Mouse (Mus musculus) thymus, postnatal 10 days (tissue): ENCODE measurements around the gene Itsn2.
"Not testable (repeated sequence)": the region's sequence is repeated elsewhere in the genome, so short reads cannot be mapped to it uniquely, and the experiment has no call there.

Experiments used
- DNase-seq, 2 experiments: peaks; one replicate each; pipeline ENCODE4 v3.0.0; 2021; ENCODE audit warnings: low spot score in 2 of 2

Gene Itsn2

GRCm38 (mm10) chr12:4592541-4593165, at the start of gene Itsn2, which contains the start of gene Gm3625:
Gene Itsn2 (plus strand): TSS chr12:4592638.
Gene Gm3625 (minus strand): TSS chr12:4592927.
- peak; percentile 51 to 76 for DNase-seq

GRCm38 (mm10) chr12:4544400-4544919, 48.0 kb upstream of the Itsn2 start:
- no peak for DNase-seq

- no peak for DNase-seq
Observed at GRCm38 (mm10) chr12:4545425-4545824, 47.0 kb upstream of the Itsn2 start.

- no peak for DNase-seq
Observed at GRCm38 (mm10) chr12:4546491-4546890, 45.9 kb upstream of the Itsn2 start.

GRCm38 (mm10) chr12:4547557-4547956, 44.9 kb upstream of the Itsn2 start:
- no peak for DNase-seq

GRCm38 (mm10) chr12:4548053-4549013, 44.1 kb upstream of the Itsn2 start:
- peak; percentile 59 to 78 for DNase-seq

- DNase-seq: not testable (repeated sequence)
Observed at GRCm38 (mm10) chr12:4553704-4554103, 38.7 kb upstream of the Itsn2 start.

- DNase-seq: no peak
Observed at GRCm38 (mm10) chr12:4555451-4555850, 37.0 kb upstream of the Itsn2 start.

- DNase-seq: no peak
Observed at GRCm38 (mm10) chr12:4556891-4557290, 35.5 kb upstream of the Itsn2 start.

- no peak for DNase-seq
Observed at GRCm38 (mm10) chr12:4557436-4557835, 35.0 kb upstream of the Itsn2 start.

GRCm38 (mm10) chr12:4558013-4558412, 34.4 kb upstream of the Itsn2 start:
- DNase-seq: no peak

GRCm38 (mm10) chr12:4558475-4559279, 33.8 kb upstream of the Itsn2 start:
- DNase-seq: peak; percentile 12 to 39

GRCm38 (mm10) chr12:4571864-4572263, 20.6 kb upstream of the Itsn2 start:
- peak; percentile 33 to 58 for DNase-seq

GRCm38 (mm10) chr12:4574065-4574464, 18.4 kb upstream of the Itsn2 start:
- DNase-seq: no peak

GRCm38 (mm10) chr12:4582326-4582725, 10.1 kb upstream of the Itsn2 start:
- DNase-seq: no peak

- DNase-seq: no peak
Observed at GRCm38 (mm10) chr12:4587846-4588245, 4.6 kb upstream of the Itsn2 start.

- DNase-seq: no peak
Observed at GRCm38 (mm10) chr12:4588603-4589002, 3.8 kb upstream of the Itsn2 start.

GRCm38 (mm10) chr12:4592025-4592424, 413 bp upstream of the Itsn2 start:
- no peak for DNase-seq

GRCm38 (mm10) chr12:4593166-4593929, 910 bp downstream of the Itsn2 start:
- peak; percentile 38 to 53 for DNase-seq

- DNase-seq: no peak
Observed at GRCm38 (mm10) chr12:4593930-4594391, 1.5 kb downstream of the Itsn2 start.

- DNase-seq: peak in 1 of 2 experiments; percentile 12
Observed at GRCm38 (mm10) chr12:4595055-4595454, 2.6 kb downstream of the Itsn2 start.
